Mouse (Mus musculus) intestine, embryonic 16.5 days (tissue): ENCODE measurements at regions not wholly inside any gene's neighbourhood (a gene's known extent, or its start where the extent isn't known, plus 50 kb on each side); places are given as distances from the start of the nearest gene placed in this dataset.
"Not testable (repeated sequence)": the region's sequence is repeated elsewhere in the genome, so short reads cannot be mapped to it uniquely, and the experiment has no call there.

ENCODE experiments used
- ATAC-seq: fragments of 200-750 bp; cut with Nextera tagmentation; 2 replicates; pipeline ENCODE4 v1.8.0; 2017; ENCODE audit warnings: moderate TSS enrichment, moderate library complexity
- H3K27ac ChIP-seq: fragments of 300-500 bp; sonication (generic); 2 replicates; pipeline ENCODE4 v1.5.1; 2014; ENCODE audit warnings: mild to moderate bottlenecking, low read length
- H3K27me3 ChIP-seq: fragments of 300-500 bp; sonication (generic); replicated peaks from 2 replicates; pipeline ENCODE4 v1.6.1; 2014; ENCODE audit warnings: low read length, control low read depth, mixed read lengths; ENCODE audit not compliant: control insufficient read depth, insufficient read depth
- H3K36me3 ChIP-seq: fragments of 300-500 bp; sonication (generic); 2 replicates; pipeline ENCODE4 v1.6.1; 2014; ENCODE audit warnings: low read length, control low read depth; ENCODE audit not compliant: control insufficient read depth, insufficient read depth
- H3K4me1 ChIP-seq: fragments of 300-500 bp; sonication (generic); 2 replicates; pipeline ENCODE4 v1.6.1; 2014; ENCODE audit warnings: low read length, control low read depth, mixed read lengths; ENCODE audit not compliant: control insufficient read depth, insufficient read depth
- H3K4me2 ChIP-seq: fragments of 300-500 bp; sonication (generic); 2 replicates; pipeline ENCODE4 v1.6.1; 2014; ENCODE audit warnings: low read depth, low read length, control low read depth
- H3K4me3 ChIP-seq: fragments of 300-500 bp; sonication (generic); 2 replicates; pipeline ENCODE4 v1.5.1; 2014; ENCODE audit warnings: mild to moderate bottlenecking, low read length
- H3K9ac ChIP-seq: fragments of 300-500 bp; sonication (generic); 2 replicates; pipeline ENCODE4 v1.6.1; 2014; ENCODE audit warnings: low read depth, low read length
- H3K9me3 ChIP-seq: fragments of 300-500 bp; sonication (generic); 2 replicates; pipeline ENCODE4 v1.6.1; 2016; ENCODE audit warnings: low read length, control low read depth; ENCODE audit not compliant: control insufficient read depth
- WGBS: fragments of 180-500 bp; shearing (Covaris S2); extraction: QIAGEN DNeasy Blood & Tissue Kit; methylation state at CpG from one replicate; pipeline ENCODE4 v1.1.7; 2014; 5-methylcytosine and 5-hydroxymethylcytosine counted together

GRCm38 (mm10) chr1:107772967-107773366 lies 183.2 kb downstream of the Serpinb8 start:
- H3K4me1 ChIP-seq, result no peaks in the 10 kb centered on the region
- H3K9me3 ChIP-seq, result no peaks in the 10 kb centered on the region
- H3K9ac ChIP-seq, result no peak overlapping the region
- no peaks in the 10 kb centered on the region for H3K36me3 ChIP-seq
- WGBS, result 64% methylated on average over 2 of the region's 2 CpGs
- no peak overlapping the region for H3K27ac ChIP-seq
- H3K4me2 ChIP-seq, result no peak overlapping the region
- no peak for ATAC-seq
- H3K27me3 ChIP-seq, result no peaks in the 10 kb centered on the region
- no peak overlapping the region for H3K4me3 ChIP-seq

GRCm38 (mm10) chr1:107783079-107783478 lies 193.3 kb downstream of the Serpinb8 start:
- no peaks in the 10 kb centered on the region for H3K36me3 ChIP-seq
- H3K4me3 ChIP-seq, result no peak overlapping the region
- H3K9ac ChIP-seq, result no peak overlapping the region
- no peak overlapping the region for H3K4me2 ChIP-seq
- H3K9me3 ChIP-seq, result no peaks in the 10 kb centered on the region
- 81% methylated on average over 5 of the region's 5 CpGs for WGBS
- H3K4me1 ChIP-seq, result no peaks in the 10 kb centered on the region
- no peak overlapping the region for H3K27ac ChIP-seq
- no peak for ATAC-seq
- no peaks in the 10 kb centered on the region for H3K27me3 ChIP-seq

GRCm38 (mm10) chr1:107805823-107806222 lies 216.0 kb downstream of the Serpinb8 start:
- no peak for ATAC-seq
- no peaks in the 10 kb centered on the region for H3K27me3 ChIP-seq
- no peaks in the 10 kb centered on the region for H3K9me3 ChIP-seq
- 81% methylated on average over 5 of the region's 5 CpGs for WGBS
- H3K4me2 ChIP-seq, result no peak overlapping the region
- no peaks in the 10 kb centered on the region for H3K4me1 ChIP-seq
- H3K27ac ChIP-seq, result no peak overlapping the region
- no peak overlapping the region for H3K4me3 ChIP-seq
- H3K36me3 ChIP-seq, result no peaks in the 10 kb centered on the region
- no peak overlapping the region for H3K9ac ChIP-seq

GRCm38 (mm10) chr1:107807367-107807766 lies 217.6 kb downstream of the Serpinb8 start:
- not testable (repeated sequence) for H3K4me1 ChIP-seq, H3K36me3 ChIP-seq, ATAC-seq, H3K27ac ChIP-seq, H3K9me3 ChIP-seq, H3K4me3 ChIP-seq, H3K27me3 ChIP-seq, H3K9ac ChIP-seq, H3K4me2 ChIP-seq
- 90% methylated on average over 2 of the region's 2 CpGs for WGBS

GRCm38 (mm10) chr1:107811136-107811535 lies 221.3 kb downstream of the Serpinb8 start:
- Histone ChIP-seq H3K4me2 (no peak overlapping the region), H3K4me1 (no peaks in the 10 kb centered on the region), H3K36me3 (no peaks in the 10 kb centered on the region), H3K9ac (no peak overlapping the region), H3K9me3 (no peaks in the 10 kb centered on the region), H3K27ac (no peak overlapping the region), H3K4me3 (no peak overlapping the region), H3K27me3 (no peaks in the 10 kb centered on the region)
- ATAC-seq, result no peak
- 45% methylated on average over 1 of the region's 1 CpGs for WGBS

GRCm38 (mm10) chr1:107811859-107812258 lies 222.1 kb downstream of the Serpinb8 start:
- H3K9ac ChIP-seq, result no peak overlapping the region
- no peak overlapping the region for H3K27ac ChIP-seq
- H3K36me3 ChIP-seq, result no peaks in the 10 kb centered on the region
- 78% methylated on average over 2 of the region's 2 CpGs for WGBS
- H3K4me2 ChIP-seq, result no peak overlapping the region
- no peaks in the 10 kb centered on the region for H3K4me1 ChIP-seq
- H3K4me3 ChIP-seq, result no peak overlapping the region
- H3K9me3 ChIP-seq, result no peaks in the 10 kb centered on the region
- no peak for ATAC-seq
- H3K27me3 ChIP-seq, result no peaks in the 10 kb centered on the region

GRCm38 (mm10) chr1:107837877-107838276 lies 248.1 kb downstream of the Serpinb8 start:
- H3K4me3 ChIP-seq, result no peak overlapping the region
- no peaks in the 10 kb centered on the region for H3K27me3 ChIP-seq
- H3K4me2 ChIP-seq, result no peak overlapping the region
- H3K9me3 ChIP-seq, result no peaks in the 10 kb centered on the region
- no peak overlapping the region for H3K27ac ChIP-seq
- peak; percentile 97 for ATAC-seq
- H3K36me3 ChIP-seq, result no peaks in the 10 kb centered on the region
- no peak overlapping the region for H3K9ac ChIP-seq
- 55% methylated on average over 5 of the region's 5 CpGs for WGBS
- no peaks in the 10 kb centered on the region for H3K4me1 ChIP-seq

- WGBS, result 63% methylated on average over 2 of the region's 2 CpGs
- Histone ChIP-seq H3K36me3 (no peaks in the 10 kb centered on the region), H3K4me2 (no peak overlapping the region), H3K4me3 (no peak overlapping the region), H3K9ac (no peak overlapping the region), H3K9me3 (no peaks in the 10 kb centered on the region), H3K27ac (no peak overlapping the region), H3K4me1 (no peaks in the 10 kb centered on the region), H3K27me3 (no peaks in the 10 kb centered on the region)
- no peak for ATAC-seq
These were observed 262.6 kb downstream of the Serpinb8 start for GRCm38 (mm10) chr1:107852386-107852785.

GRCm38 (mm10) chr1:107853001-107853400 lies 263.2 kb downstream of the Serpinb8 start:
- H3K4me2 ChIP-seq, result no peak overlapping the region
- no peaks in the 10 kb centered on the region for H3K9me3 ChIP-seq
- no peak for ATAC-seq
- no peak overlapping the region for H3K9ac ChIP-seq
- H3K4me1 ChIP-seq, result no peaks in the 10 kb centered on the region
- H3K27ac ChIP-seq, result no peak overlapping the region
- no peak overlapping the region for H3K4me3 ChIP-seq
- 80% methylated on average over 4 of the region's 4 CpGs for WGBS
- no peaks in the 10 kb centered on the region for H3K36me3 ChIP-seq
- H3K27me3 ChIP-seq, result no peaks in the 10 kb centered on the region

- WGBS, result 51% methylated on average over 3 of the region's 3 CpGs
- no peaks in the 10 kb centered on the region for H3K36me3 ChIP-seq
- no peaks in the 10 kb centered on the region for H3K9me3 ChIP-seq
These were observed 308.1 kb downstream of the Serpinb8 start for GRCm38 (mm10) chr1:107897743-107898437.

More at GRCm38 (mm10) chr1:107897743-107898437, 308.1 kb downstream of the Serpinb8 start:
- Histone ChIP-seq H3K27me3 (no peaks in the 10 kb centered on the region), H3K4me1 (no peaks in the 10 kb centered on the region), H3K4me2 (no peak overlapping the region), H3K27ac (no peak overlapping the region), H3K9ac (no peak overlapping the region), H3K4me3 (no peak overlapping the region)
- ATAC-seq, result no peak
